Mouse (Mus musculus): ENCODE measurements around the gene Tln1. TPM values are rescaled to one million over a fixed set of nuclear protein-coding genes. Genes with fewer than 3 reads are reported as not detected.

Tln1 gene
- total and polyA plus RNA-seq, 3 experiments, result 22.9 to 146 (median 112) TPM

DNA sequence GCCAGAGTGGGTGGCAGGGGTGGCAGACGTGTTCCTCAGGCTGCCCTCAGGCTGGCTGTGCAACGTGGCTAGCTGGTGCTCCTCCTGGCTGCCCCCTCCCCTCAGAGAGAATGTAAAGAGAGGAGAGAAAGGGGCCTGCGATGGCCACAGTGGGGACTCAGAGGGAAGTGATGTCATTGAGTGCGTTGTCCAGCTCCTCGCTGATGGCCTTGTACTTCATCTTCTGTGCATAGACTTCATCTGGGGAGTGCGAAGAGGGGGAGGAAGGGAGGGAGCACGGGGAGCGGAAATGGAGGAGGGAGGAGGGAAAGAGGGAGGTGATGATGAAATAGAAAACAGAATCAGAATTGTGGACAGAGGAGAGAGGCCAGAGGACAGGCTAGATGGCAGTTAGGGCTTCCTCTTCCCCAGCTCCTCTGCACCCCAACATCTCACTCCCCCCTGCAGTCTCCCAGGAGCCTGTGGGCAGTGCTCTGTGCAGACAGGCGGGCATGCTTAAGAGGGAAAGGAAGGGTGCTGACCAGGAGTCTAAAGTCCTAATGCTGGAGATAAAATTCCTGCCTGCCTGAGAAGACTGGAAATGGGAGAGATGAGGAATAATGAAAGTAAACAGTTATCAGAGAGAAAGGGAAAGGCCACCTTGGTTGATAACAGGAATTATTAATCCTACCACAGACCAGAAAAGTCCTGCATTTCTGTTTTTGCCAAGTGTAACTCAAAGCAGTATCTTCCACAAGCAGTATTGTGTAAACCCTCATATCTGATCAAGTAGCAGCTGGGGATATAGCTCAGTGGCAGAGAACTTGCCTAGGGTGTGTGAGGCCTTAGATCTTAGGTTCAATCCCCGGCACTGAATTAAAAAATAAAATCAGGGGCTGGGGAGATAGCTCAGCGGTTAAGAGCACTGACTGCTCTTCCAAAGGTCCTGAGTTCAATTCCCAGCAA lies 46.5 kb downstream of the Tln1 start (continued):
- TF ChIP-seq EP300 (IDR thresholded peaks at IDR 0.05; ENCODE audit: low read depth in 1 of 2, low read length in 2 of 2), result peak; percentile 25 to 37; a peak in 2 of 4 replicates

DNA sequence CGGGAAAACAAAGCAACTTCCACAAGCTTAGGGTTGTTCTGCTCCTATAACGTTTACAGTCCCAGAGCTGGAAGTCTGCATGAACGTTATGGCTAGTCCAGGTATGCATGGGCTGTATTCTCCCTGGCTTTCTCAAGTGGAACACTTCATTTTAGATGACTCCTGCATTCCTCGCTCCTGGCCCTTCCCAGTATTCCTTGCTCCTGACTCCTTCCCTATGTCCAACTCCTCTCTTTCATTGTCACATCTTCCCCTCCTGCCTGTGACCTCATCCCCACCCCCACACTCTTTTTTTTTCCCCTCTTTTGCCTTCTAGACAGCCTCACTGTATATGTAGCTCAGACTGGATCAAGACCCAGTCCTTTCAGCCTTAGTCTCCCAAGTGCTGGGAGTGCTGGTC lies 48.7 kb downstream of the Tln1 start:
- TF ChIP-seq HCFC1 (IDR thresholded peaks at IDR 0.05; ENCODE audit: low read depth, low read length) (no peak), MAX (IDR thresholded peaks at IDR 0.05; ENCODE audit: low read length) (no peak), TAL1 (IDR thresholded peaks at IDR 0.05; ENCODE audit: low read length) (no peak), GABPA (IDR thresholded peaks at IDR 0.05; ENCODE audit: low read depth, low read length) (no peak), ZMIZ1 (IDR thresholded peaks at IDR 0.05; ENCODE audit: low read depth, low read length) (no peak), NRF1 (IDR thresholded peaks at IDR 0.05; ENCODE audit: insufficient read depth, low read depth, low read length, poor library complexity, severe bottlenecking) (no peak), CHD1 (IDR thresholded peaks at IDR 0.05; ENCODE audit: low read depth, low read length) (no peak), SMC3 (IDR thresholded peaks at IDR 0.05; ENCODE audit: low read depth, low read length) (no peak), E2F4 (IDR thresholded peaks at IDR 0.05; ENCODE audit: borderline replicate concordance, low read depth, low read length) (no peak), NELFE (IDR thresholded peaks at IDR 0.05; ENCODE audit: low read depth, low read length) (no peak), POLR2A (IDR thresholded peaks at IDR 0.05; ENCODE audit: control insufficient read depth in 1 of 2, insufficient read depth in 1 of 2, low read depth in 1 of 2, low read length in 2 of 2, poor library complexity in 1 of 2) (no peak), SIN3A (IDR thresholded peaks at IDR 0.05; ENCODE audit: low read length) (no peak), JUND (IDR thresholded peaks at IDR 0.05; ENCODE audit: low read depth, low read length) (no peak), MYB (IDR thresholded peaks at IDR 0.05; ENCODE audit: low read depth, low read length) (no peak)
- no peaks in the 10 kb centered on the region for H3K27me3 ChIP-seq (ENCODE audit: control insufficient read depth in 1 of 2, insufficient read depth in 2 of 2, low read length in 2 of 2)
- no peak overlapping the region for H3K27ac ChIP-seq (ENCODE audit: control insufficient read depth, low read depth, low read length)
- no peak overlapping the region for H3K9ac ChIP-seq (ENCODE audit: control insufficient read depth, low read depth, low read length, poor library complexity, severe bottlenecking)
- peaks cover 0 to 14% of the 10 kb centered on the region in 2 experiments; a peak in 2 of 4 replicates for H3K36me3 ChIP-seq (ENCODE audit: control insufficient read depth in 1 of 2, insufficient read depth in 2 of 2, low read length in 2 of 2)
- DNase-seq (ENCODE audit: low read depth, low spot score), result no peak
- no peaks in the 10 kb centered on the region for H3K79me2 ChIP-seq (ENCODE audit: control insufficient read depth, insufficient read depth, low read length, poor library complexity)
- H3K9me3 ChIP-seq (replicated peaks; ENCODE audit: insufficient read depth, low read length), result no peaks in the 10 kb centered on the region
- no peak overlapping the region for H3K4me3 ChIP-seq (ENCODE audit: control insufficient read depth in 1 of 2, insufficient read depth in 1 of 2, low read depth in 2 of 2, low read length in 2 of 2)
- peaks cover 3 to 17% of the 10 kb centered on the region in 2 experiments for H3K4me1 ChIP-seq (ENCODE audit: control insufficient read depth in 1 of 2, insufficient read depth in 2 of 2, low read length in 2 of 2)

GRCm38 (mm10) chr4:43513300-43513699 lies 49.2 kb downstream of the Tln1 start:
- Histone ChIP-seq H3K36me3 (ENCODE audit: control insufficient read depth in 1 of 2, insufficient read depth in 2 of 2, low read length in 2 of 2) (peaks cover 0 to 14% of the 10 kb centered on the region in 2 experiments; a peak in 2 of 4 replicates), H3K4me1 (ENCODE audit: control insufficient read depth in 1 of 2, insufficient read depth in 2 of 2, low read length in 2 of 2) (peaks cover 4 to 16% of the 10 kb centered on the region in 2 experiments), H3K9ac (ENCODE audit: control insufficient read depth, low read depth, low read length, poor library complexity, severe bottlenecking) (no peak overlapping the region), H3K27me3 (ENCODE audit: control insufficient read depth in 1 of 2, insufficient read depth in 2 of 2, low read length in 2 of 2) (no peaks in the 10 kb centered on the region), H3K27ac (ENCODE audit: control insufficient read depth, low read depth, low read length) (no peak overlapping the region), H3K9me3 (replicated peaks; ENCODE audit: insufficient read depth, low read length) (no peaks in the 10 kb centered on the region), H3K4me3 (ENCODE audit: control insufficient read depth in 1 of 2, insufficient read depth in 1 of 2, low read depth in 2 of 2, low read length in 2 of 2) (no peak overlapping the region), H3K79me2 (ENCODE audit: control insufficient read depth, insufficient read depth, low read length, poor library complexity) (no peaks in the 10 kb centered on the region; the same call in 1 of the 2 replicates)
- no peak for DNase-seq (ENCODE audit: low read depth, low spot score)
- TF ChIP-seq SIN3A (IDR thresholded peaks at IDR 0.05; ENCODE audit: low read length), result no peak
- TF ChIP-seq USF2 (IDR thresholded peaks at IDR 0.05; ENCODE audit: borderline replicate concordance in 1 of 2, insufficient read depth in 1 of 2, low read depth in 1 of 2, low read length in 2 of 2), result no peak
- no peak for TF ChIP-seq MYC (IDR thresholded peaks at IDR 0.05; ENCODE audit: low read depth, low read length)
- TF ChIP-seq TBP (IDR thresholded peaks at IDR 0.05; ENCODE audit: low read depth, low read length), result no peak
- no peak for TF ChIP-seq ZNF384 (IDR thresholded peaks at IDR 0.05; ENCODE audit: low read depth, low read length)
- TF ChIP-seq GABPA (IDR thresholded peaks at IDR 0.05; ENCODE audit: low read depth, low read length), result no peak
- no peak for TF ChIP-seq MAX (IDR thresholded peaks at IDR 0.05; ENCODE audit: low read length)
- TF ChIP-seq USF1 (IDR thresholded peaks at IDR 0.05; ENCODE audit: low read depth, low read length), result no peak
- TF ChIP-seq MYB (IDR thresholded peaks at IDR 0.05; ENCODE audit: low read depth, low read length), result no peak

All from MEL (cell line).